Mouse (Mus musculus): ENCODE data around the gene Trim54.

GRCm38 (mm10) chr5:31069810-31070209 is 46.7 kb upstream of the Trim54 start:
- TF ChIP-seq POLR2A (IDR thresholded peaks at IDR 0.05; ENCODE audit: borderline replicate concordance, low read depth, low read length) (no peak), CTCF (IDR thresholded peaks at IDR 0.05; ENCODE audit: low read depth, low read length) (no peak)
